Mouse (Mus musculus): ENCODE data around the gene Col5a3.

Col5a3 gene

GRCm38 (mm10) chr9:20805159-20805495, 9.7 kb downstream of the Col5a3 start:
- DNase-seq (ENCODE audit: low read depth) = no peak

DNA sequence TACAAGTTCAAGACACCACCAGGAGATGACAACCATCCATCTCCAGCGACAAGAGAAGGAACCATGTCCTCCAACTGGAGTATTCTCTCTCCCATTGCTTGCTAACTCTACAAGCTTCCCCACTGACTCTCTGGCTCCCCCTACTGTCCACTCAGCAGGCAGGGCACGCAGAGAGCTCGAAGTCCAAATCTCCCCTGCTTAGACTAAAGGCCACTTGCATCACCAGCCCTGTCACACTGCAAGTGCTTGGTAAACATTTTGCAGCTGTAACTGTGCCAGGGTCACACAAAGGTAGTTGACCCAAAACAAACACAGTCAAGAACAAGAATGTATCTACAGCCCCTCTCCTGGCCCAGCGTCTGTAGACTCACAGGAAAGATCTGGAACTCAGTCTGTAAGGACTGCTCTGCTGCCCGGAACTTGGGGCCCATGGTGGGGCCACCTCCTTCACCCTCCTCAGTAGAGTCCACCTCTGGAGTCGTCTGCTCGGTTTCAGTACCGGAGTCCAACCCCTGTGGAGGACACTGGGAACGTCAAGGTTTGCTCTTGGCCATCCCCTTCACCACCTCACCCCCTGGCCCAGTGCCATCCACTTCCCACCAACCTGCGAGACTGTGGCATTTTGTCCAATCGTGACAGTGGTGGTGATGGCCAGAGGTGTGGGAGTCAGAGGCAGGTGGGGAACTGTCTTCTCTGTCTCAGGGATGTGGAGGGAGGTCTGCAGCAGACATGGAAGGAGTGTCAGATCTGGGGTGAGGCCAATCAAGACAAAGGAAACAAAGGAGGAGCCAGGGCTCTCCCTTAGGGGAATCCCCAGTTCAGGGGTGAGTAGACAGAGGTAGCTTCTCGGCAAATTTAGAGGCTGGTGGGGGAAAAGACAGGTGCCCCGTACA, 10.4 kb downstream of the Col5a3 start:
- DNase-seq (ENCODE audit: low read depth) = peak; percentile 82

DNA sequence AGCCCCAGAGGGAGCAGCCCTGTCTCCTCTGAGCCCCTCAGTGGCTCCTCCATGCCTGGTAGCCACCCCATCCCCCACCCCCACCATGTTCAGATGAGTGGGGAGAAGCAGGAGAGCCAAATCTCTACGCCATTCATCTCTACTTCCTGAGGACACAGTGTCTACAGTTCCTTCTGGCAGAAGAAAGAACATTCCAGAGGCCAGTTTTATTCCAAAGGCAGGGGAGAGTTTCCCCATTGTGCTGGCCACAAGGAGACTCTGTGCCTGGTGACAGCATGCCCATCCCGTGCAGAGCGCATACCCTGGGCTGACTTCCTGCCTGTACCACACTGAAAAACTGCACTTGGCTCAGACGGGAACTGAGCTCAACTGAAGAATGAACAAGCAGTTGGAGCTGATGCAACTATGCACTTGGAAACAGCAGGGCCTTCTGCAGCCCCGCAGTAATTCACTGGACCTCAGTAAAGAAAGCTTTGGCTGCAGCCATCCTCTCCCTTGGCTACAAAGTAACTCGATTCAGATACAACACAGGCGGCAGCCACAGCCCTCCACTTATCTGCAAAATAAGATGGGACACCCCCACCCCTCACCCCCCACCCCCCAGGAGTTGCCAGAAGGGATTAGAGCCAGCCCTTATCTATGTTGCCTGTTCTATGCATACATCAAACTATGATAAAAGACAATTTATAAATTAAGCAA, 20.6 kb downstream of the Col5a3 start:
- DNase-seq (ENCODE audit: low read depth) = no peak

- DNase-seq (ENCODE audit: low read depth) = no peak
Observed at GRCm38 (mm10) chr9:20790345-20790744, 24.5 kb downstream of the Col5a3 start.

DNA sequence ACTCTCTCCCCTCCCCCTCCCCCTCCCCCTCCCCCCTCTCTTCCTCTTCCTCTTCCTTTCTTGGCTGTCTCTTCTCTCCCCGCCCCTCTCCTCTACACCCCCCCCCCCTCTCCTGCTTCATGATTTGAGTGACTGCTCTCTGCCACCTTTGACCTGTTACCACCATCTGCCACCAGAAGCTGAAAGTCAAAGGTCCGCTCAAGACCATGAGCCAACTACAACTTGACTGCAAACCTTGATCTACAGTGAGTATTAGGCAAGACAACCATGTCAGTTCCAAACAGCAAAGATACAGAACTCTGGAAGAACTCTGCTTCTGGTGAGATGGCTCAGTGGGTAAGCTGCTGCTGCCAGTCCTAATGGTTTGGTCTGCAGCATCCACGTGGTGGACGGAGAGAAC, 25.2 kb downstream of the Col5a3 start:
- no peak for DNase-seq (ENCODE audit: low read depth)

DNA sequence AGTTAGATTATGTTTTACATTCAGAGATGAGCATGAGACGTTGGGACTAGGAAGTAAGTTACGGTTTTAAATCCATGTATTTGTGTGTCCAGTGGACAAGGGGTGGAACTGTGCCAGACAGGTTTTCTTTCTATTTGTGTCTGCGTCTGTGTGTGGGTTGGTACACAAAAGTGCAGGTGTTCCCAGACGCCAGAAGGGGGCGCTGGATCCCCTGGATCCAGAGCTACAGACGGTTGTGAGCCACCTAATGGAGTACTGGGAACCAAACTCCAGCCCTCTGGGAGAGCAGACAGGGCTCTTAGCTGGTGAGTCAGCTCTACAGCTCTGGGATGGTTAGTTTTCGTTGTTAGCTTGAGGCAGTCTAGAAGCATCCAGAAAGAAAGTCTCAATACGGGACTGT, 26.9 kb downstream of the Col5a3 start:
- DNase-seq (ENCODE audit: low read depth) = no peak

DNA sequence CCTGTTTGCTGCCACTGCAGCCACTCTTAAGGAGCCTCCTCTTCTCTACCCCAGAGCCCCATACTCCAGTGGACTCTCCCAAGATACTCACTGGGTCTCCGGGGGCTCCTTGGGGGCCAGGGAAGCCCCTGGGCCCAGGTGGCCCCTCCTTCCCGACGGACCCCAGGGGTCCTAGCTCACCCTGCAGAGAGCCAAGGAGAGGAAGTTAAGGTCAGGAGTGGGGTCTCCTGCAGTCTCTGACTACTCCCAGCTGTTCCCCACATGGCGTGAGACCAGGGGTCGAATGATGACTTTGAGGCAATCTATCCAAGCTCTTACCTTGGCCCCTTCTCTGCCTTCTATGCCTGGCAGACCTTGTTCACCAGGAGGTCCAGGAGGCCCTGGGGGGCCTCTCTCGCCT, 29.8 kb downstream of the Col5a3 start:
- no peak for DNase-seq (ENCODE audit: low read depth)

DNA sequence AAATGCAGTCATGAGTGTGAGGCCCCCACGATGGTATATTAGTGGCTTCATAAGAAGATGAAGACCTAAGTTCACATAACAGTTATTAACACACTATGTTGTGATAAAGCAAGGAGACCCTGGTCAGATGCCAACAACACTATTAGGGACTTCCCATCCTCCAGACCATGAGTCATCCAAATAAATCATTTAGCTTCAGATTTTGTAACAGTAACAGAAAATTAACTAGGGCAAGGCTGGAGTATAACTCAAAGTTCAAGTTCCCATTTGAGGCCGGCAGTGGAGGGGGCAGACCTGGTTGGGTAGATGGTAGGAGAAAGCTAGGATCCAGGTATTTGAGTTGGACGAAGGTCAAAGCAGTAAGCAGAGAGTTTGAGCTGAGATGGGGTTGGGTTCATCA, 33.6 kb downstream of the Col5a3 start:
- no peak for DNase-seq (ENCODE audit: low read depth)

- DNase-seq (ENCODE audit: low read depth) = peak; percentile 84
Observed at GRCm38 (mm10) chr9:20765274-20765673, 49.6 kb downstream of the Col5a3 start.

GRCm38 (mm10) chr9:20763099-20763498, 51.8 kb downstream of the Col5a3 start:
- no peak for DNase-seq (ENCODE audit: low read depth)

GRCm38 (mm10) chr9:20762197-20762961, 52.5 kb downstream of the Col5a3 start:
- no peak for DNase-seq (ENCODE audit: low read depth)

DNA sequence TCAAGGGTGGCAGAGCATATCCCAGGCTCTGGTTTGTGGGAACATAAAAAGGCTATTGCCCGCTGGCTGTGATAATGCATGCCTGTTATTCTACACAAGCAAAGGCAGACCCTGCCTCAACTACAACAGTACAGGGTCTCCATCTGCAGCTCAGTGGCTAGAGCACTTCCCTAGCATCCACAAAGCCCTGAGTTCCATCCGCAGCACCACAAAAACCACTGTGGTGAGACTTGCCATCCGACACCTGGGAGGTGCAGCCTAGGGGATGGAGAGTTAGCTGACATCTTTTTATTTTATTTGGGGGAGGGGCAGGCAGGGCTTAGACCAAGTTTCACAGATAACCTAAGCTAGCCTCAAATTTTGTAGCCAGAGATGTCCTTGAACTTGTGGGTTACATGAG, 53.5 kb downstream of the Col5a3 start:
- DNase-seq (ENCODE audit: low read depth) = no peak

GRCm38 (mm10) chr9:20760813-20761212, 54.1 kb downstream of the Col5a3 start:
- no peak for DNase-seq (ENCODE audit: low read depth)

GRCm38 (mm10) chr9:20758896-20759295, 56.0 kb downstream of the Col5a3 start:
- DNase-seq (ENCODE audit: low read depth) = no peak

GRCm38 (mm10) chr9:20758243-20758642, 56.6 kb downstream of the Col5a3 start:
- DNase-seq (ENCODE audit: low read depth) = no peak

- DNase-seq (ENCODE audit: low read depth) = peak; percentile 87
Observed at GRCm38 (mm10) chr9:20757087-20757955, 57.5 kb downstream of the Col5a3 start.

- no peak for DNase-seq (ENCODE audit: low read depth)
Observed at GRCm38 (mm10) chr9:20756081-20756700, 58.7 kb downstream of the Col5a3 start.

DNA sequence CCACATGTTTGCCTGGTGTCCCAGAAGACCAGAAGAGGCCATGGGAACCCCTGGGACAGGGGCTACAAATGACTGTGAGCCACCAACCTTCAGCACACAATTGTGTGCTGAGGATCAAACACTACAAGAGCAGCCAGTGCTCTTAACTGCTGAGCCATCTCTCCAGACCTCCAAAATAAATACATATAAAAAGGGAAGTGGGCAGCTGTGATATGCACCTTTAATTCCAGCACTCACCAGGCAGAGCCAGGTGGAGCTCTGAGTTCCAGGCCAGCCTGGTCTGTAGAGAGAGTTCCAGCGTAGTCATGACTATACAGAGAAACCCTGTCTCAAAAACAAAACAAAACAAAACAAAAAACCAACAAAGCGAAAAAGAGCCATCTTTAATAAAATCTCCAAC, 60.5 kb downstream of the Col5a3 start:
- DNase-seq (ENCODE audit: low read depth) = no peak

GRCm38 (mm10) chr9:20751477-20752029, 63.3 kb downstream of the Col5a3 start:
- DNase-seq (ENCODE audit: low read depth) = peak; percentile 53

DNA sequence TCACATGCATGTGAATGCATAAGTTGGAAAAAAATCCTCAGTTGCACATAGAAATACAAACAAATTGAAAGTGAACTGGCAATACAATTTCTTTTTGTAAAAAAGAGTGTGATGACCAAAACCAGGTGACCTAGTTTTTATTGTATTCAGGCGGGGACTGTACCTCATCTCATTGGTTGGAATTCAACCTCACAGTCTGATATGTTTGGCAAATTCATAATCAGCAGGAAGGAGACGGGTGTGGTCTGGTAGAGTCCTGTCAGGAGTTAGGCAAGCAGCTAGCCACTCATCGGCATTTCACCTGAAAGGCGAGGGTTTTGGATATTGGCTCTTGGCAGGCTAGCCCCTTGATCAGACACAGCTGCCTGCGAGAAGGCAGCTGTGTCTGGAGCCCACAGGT, 65.7 kb downstream of the Col5a3 start:
- no peak for DNase-seq (ENCODE audit: low read depth)

DNA sequence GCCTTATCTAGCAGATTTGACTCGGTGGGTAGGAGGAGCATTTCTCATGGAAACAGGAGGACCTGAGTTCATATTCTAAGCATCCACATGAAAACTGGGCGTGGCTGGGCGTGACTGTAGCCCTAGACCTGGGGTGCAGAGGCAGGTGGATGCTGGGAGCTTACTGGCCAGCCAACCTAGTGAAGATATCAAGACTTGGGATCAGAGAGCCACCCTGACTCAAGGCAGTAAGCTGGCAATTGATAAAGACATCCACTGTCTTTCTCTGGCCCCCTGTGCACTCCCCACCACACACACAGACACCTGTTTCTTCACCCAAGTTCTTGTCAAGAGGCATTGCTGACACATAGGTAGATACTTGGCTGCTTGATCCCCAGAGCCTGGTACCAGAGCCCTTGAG, 66.3 kb downstream of the Col5a3 start:
- DNase-seq (ENCODE audit: low read depth) = no peak

Measured in naive thymus-derived CD4-positive, alpha-beta T cell, adult 2 months (primary cell).